Mouse (Mus musculus) megakaryocyte-erythroid progenitor cell, adult 5-6 weeks (primary cell): ENCODE data around the gene Apoa4. TPM values are rescaled to one million over a fixed set of nuclear protein-coding genes. Genes with fewer than 3 reads are reported as not detected.
A peak's percentile ranks its signal among the peaks of the same experiment; 100 is the strongest.

ENCODE experiments used
- ATAC-seq: replicated peaks from 2 replicates; pipeline ENCODE4 v1.8.0; 2016; ENCODE audit warnings: mild to moderate bottlenecking, inconsistent platforms; ENCODE audit not compliant: severe bottlenecking, poor library complexity, low FRiP score, low TSS enrichment
- total RNA-seq, 2 experiments: library from RNA; stranded (forward) in 1 of 2; stranded (reverse) in 1 of 2; fragments of 200-1000, 215-1000 nt in 1 of 2; fragments of >200 nt in 1 of 2; fragmentation: Nextera tagmentation in 1 of 2; gene quantifications; 2 replicates each; pipeline ENCODE4 v1.2.3; 2014 to 2017

The Apoa4 gene
- total RNA-seq (2014; fragmentation: Nextera tagmentation) (not detected in 2 replicates), total RNA-seq (2017) (not detected in 2 replicates)

GRCm38 (mm10) chr9:46240526-46241153, at the start of gene Apoa4:
TSS of gene Apoa4 (plus strand) at chr9:46240696.
- ATAC-seq, result no peak

GRCm38 (mm10) chr9:46191234-46191633, 49.3 kb upstream of the Apoa4 start:
- no peak for ATAC-seq

DNA sequence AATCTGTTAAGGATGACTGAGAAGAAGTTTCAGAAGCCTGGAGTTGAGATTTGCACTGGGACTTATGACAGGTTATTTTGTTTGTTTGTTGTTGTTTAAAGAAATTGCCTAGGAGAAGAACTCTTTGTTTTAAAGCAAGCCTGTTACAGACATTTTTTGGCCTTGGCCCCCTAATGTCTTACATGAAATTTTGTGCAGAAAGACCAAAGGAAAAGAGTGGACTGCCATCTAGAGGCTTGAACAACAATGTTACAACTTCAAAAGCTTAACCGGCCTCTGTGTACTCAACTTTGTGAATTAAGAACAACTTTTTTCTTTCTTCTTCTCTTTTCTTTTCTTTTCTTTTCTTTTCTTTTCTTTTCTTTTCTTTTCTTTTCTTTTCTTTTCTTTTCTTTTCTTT, 48.9 kb upstream of the Apoa4 start:
- ATAC-seq, result no peak

DNA sequence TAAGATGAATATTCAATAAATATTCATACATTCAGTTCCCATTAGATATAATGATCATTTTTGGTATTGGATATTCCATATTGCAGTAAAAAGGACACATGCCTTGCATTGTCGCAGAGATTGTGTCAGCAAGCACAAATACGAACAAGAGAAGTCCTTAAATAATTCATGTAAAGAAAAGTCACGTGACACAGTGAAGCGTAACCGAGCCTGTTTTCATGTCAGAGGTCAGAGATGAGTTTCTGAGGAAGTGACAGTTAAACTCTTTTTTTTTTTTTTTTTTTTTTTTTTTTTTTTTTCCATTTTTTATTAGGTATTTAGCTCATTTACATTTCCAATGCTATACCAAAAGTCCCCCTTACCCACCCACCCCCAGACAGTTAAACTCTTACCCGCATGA, 47.9 kb upstream of the Apoa4 start:
- no peak for ATAC-seq

GRCm38 (mm10) chr9:46194809-46195208, 45.7 kb upstream of the Apoa4 start:
- ATAC-seq, result no peak

DNA sequence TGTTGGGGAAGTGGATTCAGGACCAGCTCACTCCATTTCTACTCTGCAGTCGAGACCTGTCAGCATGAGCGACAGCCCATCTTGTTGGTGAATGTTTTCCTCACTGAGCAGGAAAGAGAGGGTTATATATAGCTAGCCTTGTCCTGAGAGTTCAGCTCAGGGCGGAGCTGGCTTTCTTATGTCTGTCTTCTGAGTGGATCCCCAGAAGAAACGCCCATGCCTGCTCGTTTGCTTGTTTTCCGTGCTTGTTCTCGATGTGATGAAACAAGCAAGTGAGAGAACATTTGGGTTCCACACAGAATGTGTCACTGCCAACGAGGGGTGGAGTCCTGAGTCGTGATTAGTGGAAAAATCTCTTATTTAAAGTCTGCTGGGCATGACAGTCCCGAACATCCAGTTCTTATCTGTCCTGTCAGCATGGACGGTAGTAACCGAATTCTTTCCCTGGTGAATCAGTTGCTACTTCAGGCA, 43.8 kb upstream of the Apoa4 start:
- peak; percentile 49; the same call in 1 of the 2 replicates for ATAC-seq

DNA sequence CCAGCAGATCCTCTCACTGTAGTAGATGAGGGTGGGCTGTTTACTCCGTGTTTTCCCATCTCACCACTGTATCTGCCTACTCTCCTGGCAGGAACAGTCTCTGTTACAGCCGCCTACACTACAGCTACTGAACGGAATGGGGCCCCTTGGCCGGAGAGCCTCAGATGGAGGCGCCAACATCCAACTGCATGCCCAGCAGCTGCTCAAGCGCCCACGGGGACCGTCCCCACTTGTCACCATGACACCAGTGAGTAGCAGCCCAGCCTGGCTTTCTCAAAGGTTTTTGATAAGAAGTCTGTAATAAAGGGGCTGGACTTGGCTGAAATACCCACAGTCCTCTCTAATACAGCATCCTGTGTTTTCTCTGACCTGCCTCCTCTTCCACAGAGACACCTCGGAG, 42.0 kb upstream of the Apoa4 start:
- 0 out of 2 replicates have a peak, but pooled peaks have one; percentile 42 for ATAC-seq

DNA sequence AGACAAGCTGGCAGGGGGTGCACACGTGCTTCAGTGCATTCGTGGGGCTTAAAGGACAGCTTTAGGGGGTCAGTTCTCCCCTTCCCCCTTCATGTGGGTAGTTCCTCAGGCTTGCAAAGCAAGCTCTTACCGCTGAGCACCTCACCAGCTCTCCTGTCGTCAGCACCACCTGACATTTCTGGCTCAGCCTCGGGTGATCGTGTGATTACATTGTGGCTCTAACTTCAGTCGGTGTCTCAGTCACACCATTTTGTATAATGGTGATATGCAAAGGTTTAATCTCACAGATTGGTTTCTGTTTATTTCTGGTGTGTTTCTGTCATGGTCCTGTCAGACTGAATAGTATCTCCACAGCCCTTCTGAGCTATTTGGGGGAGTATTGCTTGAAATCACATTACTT, 41.6 kb upstream of the Apoa4 start:
- no peak for ATAC-seq

- no peak for ATAC-seq
These were observed 40.9 kb upstream of the Apoa4 start for GRCm38 (mm10) chr9:46199609-46200008.

GRCm38 (mm10) chr9:46206834-46207500, 33.5 kb upstream of the Apoa4 start:
- ATAC-seq, result peak; percentile 77

DNA sequence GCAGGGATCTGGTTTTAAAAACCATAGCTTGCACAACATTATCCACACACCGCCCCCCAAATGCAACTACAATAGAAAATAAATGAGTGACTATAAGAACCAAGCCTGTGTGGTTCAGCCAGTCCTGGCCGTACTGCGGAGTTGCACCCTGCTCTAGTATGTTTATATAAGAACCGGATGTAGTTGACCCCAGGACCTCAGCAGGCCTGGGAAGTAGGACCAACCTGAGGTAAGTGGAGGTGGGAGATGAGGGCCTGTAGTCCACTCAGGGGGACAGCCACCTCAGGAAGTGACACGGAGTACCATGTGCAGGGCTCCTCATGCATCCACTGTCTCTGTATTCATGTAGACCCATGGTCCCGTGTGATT, 33.0 kb upstream of the Apoa4 start:
- no peak for ATAC-seq

DNA sequence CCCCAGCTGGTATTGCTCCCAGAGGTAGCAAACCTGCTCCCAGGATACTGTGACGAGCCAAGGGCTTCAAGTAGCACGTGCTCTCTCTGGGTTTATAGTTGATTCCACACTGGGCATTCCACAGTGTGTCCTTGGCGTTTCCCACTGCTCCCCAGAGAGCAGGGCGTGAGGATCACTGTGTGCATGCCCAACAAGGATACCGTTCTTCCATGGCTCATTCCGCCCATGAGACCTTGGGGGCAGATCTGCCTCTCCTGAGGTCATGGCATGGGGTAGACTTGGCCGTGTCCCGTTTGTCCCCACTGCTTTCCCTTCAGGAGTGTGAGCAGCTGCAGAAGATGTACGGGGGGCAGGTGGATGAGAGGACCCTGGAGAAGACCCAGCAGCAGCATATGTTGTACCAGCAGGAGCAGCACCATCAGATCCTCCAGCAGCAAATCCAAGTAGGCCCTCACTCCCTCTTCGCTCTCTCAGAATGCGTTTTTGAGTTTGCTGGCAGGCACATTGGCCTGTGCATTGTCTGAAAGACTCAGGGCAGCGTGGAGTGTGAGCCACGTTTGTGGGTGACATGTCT, 32.0 kb upstream of the Apoa4 start:
- ATAC-seq, result no peak

DNA sequence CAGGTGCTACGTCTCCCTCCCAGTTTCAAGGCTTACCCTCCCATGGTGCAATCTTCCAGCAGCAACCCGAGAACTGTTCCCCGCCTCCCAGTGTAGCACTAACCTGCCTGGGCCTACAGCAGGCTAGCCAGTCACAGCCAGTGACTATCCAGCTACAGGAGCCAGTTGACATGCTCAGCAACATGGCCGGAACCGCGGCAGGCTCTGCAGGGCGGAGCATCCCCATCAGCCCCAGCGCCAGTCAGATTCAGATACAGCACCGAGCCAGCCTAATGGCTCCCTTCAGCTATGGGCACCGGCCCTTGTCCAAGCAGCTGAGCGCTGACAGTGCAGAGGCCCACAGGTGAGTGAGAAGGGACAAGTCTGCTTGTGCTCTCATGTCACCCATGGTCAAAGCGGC, 30.0 kb upstream of the Apoa4 start:
- ATAC-seq, result no peak

DNA sequence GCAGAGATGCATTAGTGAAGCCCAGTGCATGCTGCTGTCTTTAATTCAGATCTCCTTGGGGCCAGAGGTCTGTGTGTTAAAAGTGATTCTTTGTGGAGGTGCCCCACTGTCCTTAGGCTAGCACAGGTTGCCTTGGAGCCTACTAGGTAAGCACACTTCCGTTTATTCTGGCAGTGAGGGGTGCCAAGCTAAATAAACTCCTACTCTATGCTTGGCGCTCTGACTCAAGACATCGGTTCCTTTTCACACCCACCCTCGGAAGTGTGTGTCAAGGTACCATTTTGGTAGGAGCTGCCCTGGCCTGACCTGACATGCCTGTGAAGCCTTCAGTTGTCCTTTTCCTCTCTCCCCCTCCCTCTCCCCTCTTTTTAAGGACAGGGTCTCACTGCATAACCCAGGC, 26.2 kb upstream of the Apoa4 start:
- ATAC-seq, result no peak

- no peak for ATAC-seq
These were observed 25.6 kb upstream of the Apoa4 start for GRCm38 (mm10) chr9:46214946-46215337.

DNA sequence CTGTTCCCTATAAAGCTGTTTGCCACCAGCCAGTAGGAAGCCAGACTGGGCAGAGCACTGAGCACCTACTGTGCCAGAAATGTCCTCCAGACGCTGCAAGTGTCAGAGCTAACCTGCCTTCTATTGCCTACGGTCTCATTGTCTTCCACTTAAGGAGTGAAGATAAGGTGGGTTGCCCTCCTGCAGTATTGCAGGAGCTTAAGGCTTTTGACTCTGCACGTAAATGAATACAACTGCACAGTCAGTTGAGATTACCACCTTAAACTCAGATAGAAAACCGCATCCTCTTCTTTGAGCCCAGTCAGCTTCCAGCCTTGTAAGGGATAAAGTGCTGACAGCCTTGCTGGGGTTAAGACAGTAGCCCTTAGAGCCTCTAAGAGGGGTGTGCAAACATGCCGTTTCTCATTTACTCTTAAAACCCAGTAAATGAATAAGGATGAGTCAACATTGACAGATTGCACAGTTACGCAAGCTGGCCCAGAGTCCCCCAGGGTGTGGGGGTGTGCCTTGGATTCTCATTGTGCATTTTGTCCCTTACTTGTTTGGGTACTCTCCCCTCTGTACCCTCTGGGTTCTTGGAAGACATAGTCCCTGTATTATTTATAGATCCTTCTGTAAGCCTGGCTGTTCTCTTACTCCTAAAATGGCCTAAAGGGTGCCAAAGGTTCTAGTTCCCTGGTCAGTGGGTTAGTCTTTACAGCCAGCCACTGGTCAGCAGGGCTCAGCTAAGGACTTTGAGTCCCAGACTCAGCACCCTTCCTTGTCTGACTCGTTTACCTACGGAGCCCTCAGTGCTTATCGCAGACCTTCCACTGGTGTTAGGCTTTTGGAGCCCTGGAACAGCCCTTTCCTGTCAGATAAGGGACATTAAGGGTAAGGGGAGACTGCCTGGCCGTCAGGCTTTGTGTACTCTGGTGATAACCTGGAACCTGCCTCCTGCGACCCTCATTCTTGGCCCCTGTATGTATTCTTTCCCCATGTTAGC, 24.9 kb upstream of the Apoa4 start:
- peak; percentile 73 for ATAC-seq

DNA sequence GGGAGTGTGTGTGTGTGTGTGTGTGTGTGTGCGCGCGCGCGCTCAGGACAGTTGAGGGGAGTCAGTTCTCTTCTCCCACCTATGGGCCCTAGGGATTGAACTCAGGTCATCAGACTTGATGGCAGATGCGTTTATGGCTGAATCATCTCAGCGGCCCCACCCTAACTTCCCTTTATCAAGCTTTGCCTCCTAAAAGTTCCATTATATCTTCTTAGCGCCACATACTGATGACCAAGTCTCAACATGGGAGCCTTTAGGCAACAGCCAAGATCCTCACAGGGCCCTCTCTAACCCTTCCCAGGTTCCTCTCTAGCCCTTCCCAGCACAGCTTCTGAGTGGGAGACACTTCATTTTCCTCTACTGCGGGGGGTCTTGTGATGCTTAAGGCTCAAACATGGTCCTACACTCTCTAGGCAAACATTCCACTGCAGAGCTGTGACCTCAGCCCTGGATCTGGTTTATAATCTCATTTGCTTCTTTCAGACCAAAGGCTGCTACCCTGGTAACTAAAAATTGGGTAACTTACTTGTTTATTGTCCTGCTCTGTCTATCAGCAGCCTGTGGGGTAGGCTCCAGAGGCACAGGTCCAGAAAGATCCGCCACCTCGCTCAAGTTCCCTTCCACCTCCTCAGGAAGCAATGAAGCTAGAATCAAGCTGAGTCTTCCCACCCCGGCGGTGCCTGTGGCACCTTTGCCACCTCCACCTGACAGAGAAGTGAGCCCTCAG, 23.6 kb upstream of the Apoa4 start:
- no peak for ATAC-seq

DNA sequence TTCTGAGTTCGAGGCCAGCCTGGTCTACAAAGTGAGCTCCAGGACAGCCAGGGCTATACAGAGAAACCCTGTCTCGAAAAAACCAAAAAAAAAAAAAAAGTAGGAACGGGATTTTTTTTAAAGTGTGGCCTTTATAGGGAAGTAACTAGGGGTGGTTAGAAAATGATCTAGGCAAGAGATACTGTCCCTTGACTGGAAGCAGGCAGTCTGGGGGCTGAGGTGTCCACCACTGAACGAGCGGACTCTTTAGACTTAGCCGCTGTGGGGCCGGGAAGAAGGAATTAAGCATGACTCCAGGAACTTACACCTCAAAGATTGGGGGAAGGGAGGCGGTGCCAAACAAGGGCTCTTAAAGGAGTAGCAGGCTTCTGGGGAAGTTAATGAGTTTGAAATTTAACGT, 22.3 kb upstream of the Apoa4 start:
- no peak for ATAC-seq

DNA sequence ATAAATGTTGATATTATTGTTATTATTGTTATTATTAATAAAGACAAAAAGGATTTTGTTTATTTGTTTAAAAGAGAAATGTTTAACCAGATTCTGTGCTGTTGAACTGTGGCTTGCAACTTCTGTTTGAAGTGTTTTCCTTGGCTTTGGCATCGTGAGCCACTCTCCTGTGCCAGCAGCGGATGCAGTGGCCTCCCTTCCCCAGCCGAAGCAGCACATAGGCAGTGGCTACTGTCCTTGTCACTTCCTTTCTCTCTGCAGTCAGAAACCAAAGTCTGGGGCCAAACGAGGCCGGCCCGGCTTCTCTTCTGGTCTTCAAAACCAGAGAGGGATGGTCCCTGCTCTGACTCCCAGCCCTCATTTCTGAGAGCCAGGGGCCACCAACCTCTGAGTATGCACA, 17.4 kb upstream of the Apoa4 start:
- ATAC-seq, result no peak
